Mouse (Mus musculus): ENCODE data around the gene Pde4d. TPM values are rescaled to one million over a fixed set of nuclear protein-coding genes. Genes with fewer than 3 reads are reported as not detected.
A peak's percentile ranks its signal among the peaks of the same experiment; 100 is the strongest.

Gene Pde4d
- polyA plus RNA-seq, 1 experiment from 2014 or later = 17.7 TPM

GRCm38 (mm10) chr13:109171688-109172087 lies 721.9 kb downstream of the Pde4d start:
- Histone ChIP-seq H3K4me3 (no peak overlapping the region), H3K27me3 (no peaks in the 10 kb centered on the region), H3K4me1 (no peaks in the 10 kb centered on the region), H3K9ac (no peak overlapping the region), H3K27ac (no peak overlapping the region), H3K4me2 (no peak overlapping the region), H3K9me3 (no peaks in the 10 kb centered on the region), H3K36me3 (no peaks in the 10 kb centered on the region)
- ATAC-seq (ENCODE audit: insufficient number of reproducible peaks, low FRiP score, low TSS enrichment, low read depth) = no peak
- 79% methylated on average over 7 of the region's 7 CpGs for WGBS

GRCm38 (mm10) chr13:109175281-109175680 lies 725.5 kb downstream of the Pde4d start:
- H3K27me3 ChIP-seq = no peaks in the 10 kb centered on the region
- H3K4me2 ChIP-seq = no peak overlapping the region
- no peaks in the 10 kb centered on the region for H3K36me3 ChIP-seq
- no peak overlapping the region for H3K4me3 ChIP-seq
- no peaks in the 10 kb centered on the region for H3K4me1 ChIP-seq
- H3K9ac ChIP-seq = no peak overlapping the region
- H3K27ac ChIP-seq = no peak overlapping the region
- no peak for ATAC-seq (ENCODE audit: insufficient number of reproducible peaks, low FRiP score, low TSS enrichment, low read depth)
- no peaks in the 10 kb centered on the region for H3K9me3 ChIP-seq
- WGBS = 57% methylated on average over 6 of the region's 6 CpGs

- ATAC-seq (ENCODE audit: insufficient number of reproducible peaks, low FRiP score, low TSS enrichment, low read depth) = no peak
- Histone ChIP-seq H3K4me2 (no peak overlapping the region), H3K9me3 (no peaks in the 10 kb centered on the region), H3K36me3 (no peaks in the 10 kb centered on the region), H3K4me3 (no peak overlapping the region), H3K27me3 (no peaks in the 10 kb centered on the region), H3K9ac (no peak overlapping the region), H3K27ac (no peak overlapping the region), H3K4me1 (no peaks in the 10 kb centered on the region)
- WGBS = 33% methylated on average over 11 of the region's 11 CpGs
Measured at GRCm38 (mm10) chr13:109175852-109176621, 726.3 kb downstream of the Pde4d start.

GRCm38 (mm10) chr13:109181363-109181762 lies 731.6 kb downstream of the Pde4d start:
- Histone ChIP-seq H3K27ac (no peak overlapping the region), H3K4me3 (no peak overlapping the region), H3K36me3 (no peaks in the 10 kb centered on the region), H3K9ac (no peak overlapping the region), H3K4me1 (no peaks in the 10 kb centered on the region), H3K27me3 (no peaks in the 10 kb centered on the region), H3K9me3 (no peaks in the 10 kb centered on the region), H3K4me2 (no peak overlapping the region)
- 67% methylated on average over 6 of the region's 6 CpGs for WGBS
- ATAC-seq (ENCODE audit: insufficient number of reproducible peaks, low FRiP score, low TSS enrichment, low read depth) = no peak

GRCm38 (mm10) chr13:109190652-109191051 lies 740.9 kb downstream of the Pde4d start:
- no peak overlapping the region for H3K4me3 ChIP-seq
- ATAC-seq (ENCODE audit: insufficient number of reproducible peaks, low FRiP score, low TSS enrichment, low read depth) = no peak
- no peaks in the 10 kb centered on the region for H3K4me1 ChIP-seq
- no peak overlapping the region for H3K9ac ChIP-seq
- no peak overlapping the region for H3K27ac ChIP-seq
- H3K4me2 ChIP-seq = no peak overlapping the region
- H3K9me3 ChIP-seq = no peaks in the 10 kb centered on the region
- WGBS = 63% methylated on average over 4 of the region's 4 CpGs
- no peaks in the 10 kb centered on the region for H3K36me3 ChIP-seq
- no peaks in the 10 kb centered on the region for H3K27me3 ChIP-seq

GRCm38 (mm10) chr13:109191176-109191575 lies 741.4 kb downstream of the Pde4d start:
- Histone ChIP-seq H3K9ac (no peak overlapping the region), H3K27me3 (no peaks in the 10 kb centered on the region), H3K4me3 (no peak overlapping the region), H3K4me1 (no peaks in the 10 kb centered on the region), H3K4me2 (no peak overlapping the region), H3K27ac (no peak overlapping the region), H3K9me3 (no peaks in the 10 kb centered on the region), H3K36me3 (no peaks in the 10 kb centered on the region)
- 78% methylated on average over 4 of the region's 4 CpGs for WGBS
- ATAC-seq (ENCODE audit: insufficient number of reproducible peaks, low FRiP score, low TSS enrichment, low read depth) = no peak

GRCm38 (mm10) chr13:109205541-109205940 lies 755.8 kb downstream of the Pde4d start:
- Histone ChIP-seq H3K27me3 (no peaks in the 10 kb centered on the region), H3K4me2 (no peak overlapping the region), H3K36me3 (no peaks in the 10 kb centered on the region), H3K9me3 (no peaks in the 10 kb centered on the region), H3K4me1 (no peaks in the 10 kb centered on the region), H3K27ac (no peak overlapping the region), H3K4me3 (no peak overlapping the region), H3K9ac (no peak overlapping the region)
- no peak for ATAC-seq (ENCODE audit: insufficient number of reproducible peaks, low FRiP score, low TSS enrichment, low read depth)
- 34% methylated on average over 9 of the region's 9 CpGs for WGBS

- Histone ChIP-seq H3K4me2 (no peak overlapping the region), H3K27me3 (0 out of 2 replicates have a peak, but pooled peaks cover 6% of the 10 kb centered on the region), H3K4me3 (no peak overlapping the region), H3K4me1 (peaks cover 4% of the 10 kb centered on the region; the same call in 1 of the 2 replicates), H3K9ac (no peak overlapping the region), H3K36me3 (no peaks in the 10 kb centered on the region), H3K27ac (no peak overlapping the region), H3K9me3 (no peaks in the 10 kb centered on the region)
- no peak for ATAC-seq (ENCODE audit: insufficient number of reproducible peaks, low FRiP score, low TSS enrichment, low read depth)
- WGBS = 93% methylated on average over 16 of the region's 16 CpGs
Measured at GRCm38 (mm10) chr13:109208607-109209006, 758.9 kb downstream of the Pde4d start.

GRCm38 (mm10) chr13:109209413-109209812 lies 759.7 kb downstream of the Pde4d start:
- Histone ChIP-seq H3K9me3 (no peaks in the 10 kb centered on the region), H3K27me3 (0 out of 2 replicates have a peak, but pooled peaks cover 6% of the 10 kb centered on the region), H3K4me2 (no peak overlapping the region), H3K36me3 (no peaks in the 10 kb centered on the region), H3K4me1 (peaks cover 4% of the 10 kb centered on the region; the same call in 1 of the 2 replicates), H3K9ac (no peak overlapping the region), H3K4me3 (no peak overlapping the region), H3K27ac (no peak overlapping the region)
- 74% methylated on average over 6 of the region's 6 CpGs for WGBS
- no peak for ATAC-seq (ENCODE audit: insufficient number of reproducible peaks, low FRiP score, low TSS enrichment, low read depth)

GRCm38 (mm10) chr13:109210403-109210802 lies 760.7 kb downstream of the Pde4d start:
- under 1% methylated on average over 4 of the region's 4 CpGs for WGBS
- no peaks in the 10 kb centered on the region for H3K36me3 ChIP-seq
- H3K9ac ChIP-seq = no peak overlapping the region
- H3K27ac ChIP-seq = no peak overlapping the region
- H3K4me3 ChIP-seq = no peak overlapping the region
- 0 out of 2 replicates have a peak, but pooled peaks cover 6% of the 10 kb centered on the region for H3K27me3 ChIP-seq
- ATAC-seq (ENCODE audit: insufficient number of reproducible peaks, low FRiP score, low TSS enrichment, low read depth) = no peak
- H3K4me1 ChIP-seq = peaks cover 4% of the 10 kb centered on the region; the same call in 1 of the 2 replicates
- H3K9me3 ChIP-seq = no peaks in the 10 kb centered on the region
- no peak overlapping the region for H3K4me2 ChIP-seq

GRCm38 (mm10) chr13:109211471-109211870 lies 761.7 kb downstream of the Pde4d start:
- ATAC-seq (ENCODE audit: insufficient number of reproducible peaks, low FRiP score, low TSS enrichment, low read depth) = no peak
- no peaks in the 10 kb centered on the region for H3K9me3 ChIP-seq
- H3K4me1 ChIP-seq = peaks cover 4% of the 10 kb centered on the region; the same call in 1 of the 2 replicates
- H3K4me3 ChIP-seq = no peak overlapping the region
- no peak overlapping the region for H3K27ac ChIP-seq
- H3K4me2 ChIP-seq = 0 out of 2 replicates have a peak overlapping the region, but pooled peaks have one; percentile 26
- 0 out of 2 replicates have a peak, but pooled peaks cover 6% of the 10 kb centered on the region for H3K27me3 ChIP-seq
- no peak overlapping the region for H3K9ac ChIP-seq
- WGBS = 49% methylated on average over 8 of the region's 8 CpGs
- no peaks in the 10 kb centered on the region for H3K36me3 ChIP-seq

- ATAC-seq (ENCODE audit: insufficient number of reproducible peaks, low FRiP score, low TSS enrichment, low read depth) = no peak
- Histone ChIP-seq H3K36me3 (no peaks in the 10 kb centered on the region), H3K27ac (no peak overlapping the region), H3K4me3 (0 out of 2 replicates have a peak overlapping the region, but pooled peaks have one; percentile 2), H3K4me2 (peak overlapping the region; percentile 26; the same call in 1 of the 2 replicates), H3K9me3 (no peaks in the 10 kb centered on the region), H3K4me1 (peaks cover 4% of the 10 kb centered on the region; the same call in 1 of the 2 replicates), H3K27me3 (0 out of 2 replicates have a peak, but pooled peaks cover 6% of the 10 kb centered on the region), H3K9ac (no peak overlapping the region)
- WGBS = 47% methylated on average over 16 of the region's 16 CpGs
Measured at GRCm38 (mm10) chr13:109211941-109212487, 762.3 kb downstream of the Pde4d start.
